Mouse (Mus musculus): Measurements from ENCODE around the gene Vgf.

Vgf gene

DNA sequence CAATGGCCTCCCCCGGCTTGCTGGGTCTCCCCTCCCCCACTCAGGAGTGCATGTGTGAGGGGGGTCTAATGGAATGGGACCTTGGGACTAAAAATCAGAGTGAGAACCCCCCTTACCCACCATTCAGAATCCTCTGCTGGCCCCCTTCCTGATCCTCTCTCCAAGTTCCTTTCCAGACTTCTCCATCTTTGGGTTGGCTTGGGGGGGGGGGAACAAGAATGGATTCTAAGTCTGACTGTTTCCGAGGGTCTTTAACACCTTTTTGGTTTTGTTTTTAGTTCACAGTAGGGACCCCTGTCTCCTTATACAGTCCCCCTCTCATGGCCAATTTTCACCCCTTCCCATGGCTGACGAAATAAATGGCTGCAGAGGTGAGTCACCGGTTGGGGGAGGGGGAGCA is at the start of gene Vgf:
Vgf (plus strand) TSS at position 301 of the 400 bp plus-strand sequence.
- no peak for DNase-seq

DNA sequence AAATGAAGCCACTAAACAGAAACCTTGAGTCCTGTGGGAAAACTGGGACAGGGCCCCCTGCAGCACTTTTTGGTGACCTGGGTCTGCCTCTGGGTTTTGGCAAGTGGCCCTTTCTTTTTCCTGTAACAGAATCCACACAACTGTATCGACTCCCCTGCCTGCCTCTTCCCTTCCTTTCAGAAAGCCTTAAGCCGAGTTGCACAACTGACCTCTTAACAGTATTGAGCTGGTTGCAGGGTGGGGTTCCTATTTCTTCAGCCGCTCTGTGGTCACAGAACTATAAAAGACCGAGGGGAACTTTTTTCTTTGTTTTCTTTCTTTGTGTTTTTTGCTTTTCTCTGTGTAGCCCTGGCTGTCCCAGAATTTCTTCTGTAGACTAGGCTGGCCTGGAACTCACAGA is 48.4 kb upstream of the Vgf start:
- no peak for DNase-seq

DNA sequence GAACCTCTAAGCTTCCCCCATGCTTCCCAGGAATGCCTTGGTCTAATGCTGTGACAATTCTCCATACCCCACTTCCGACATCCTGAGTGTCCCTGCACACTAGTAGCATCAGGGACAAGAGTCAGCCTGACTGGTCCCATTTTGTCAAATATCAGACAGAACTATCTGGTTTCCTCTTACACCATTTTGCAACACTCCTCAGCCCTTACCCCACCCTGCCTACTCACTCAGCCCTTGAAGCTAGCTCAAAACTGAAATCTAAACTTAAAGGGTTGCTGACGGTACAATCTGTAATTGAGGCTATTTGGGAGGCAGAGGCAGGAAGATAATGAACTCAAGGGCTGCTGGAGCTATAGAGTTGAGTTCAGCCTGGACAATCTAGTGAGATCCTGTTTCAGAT is 46.4 kb upstream of the Vgf start:
- DNase-seq: no peak

DNA sequence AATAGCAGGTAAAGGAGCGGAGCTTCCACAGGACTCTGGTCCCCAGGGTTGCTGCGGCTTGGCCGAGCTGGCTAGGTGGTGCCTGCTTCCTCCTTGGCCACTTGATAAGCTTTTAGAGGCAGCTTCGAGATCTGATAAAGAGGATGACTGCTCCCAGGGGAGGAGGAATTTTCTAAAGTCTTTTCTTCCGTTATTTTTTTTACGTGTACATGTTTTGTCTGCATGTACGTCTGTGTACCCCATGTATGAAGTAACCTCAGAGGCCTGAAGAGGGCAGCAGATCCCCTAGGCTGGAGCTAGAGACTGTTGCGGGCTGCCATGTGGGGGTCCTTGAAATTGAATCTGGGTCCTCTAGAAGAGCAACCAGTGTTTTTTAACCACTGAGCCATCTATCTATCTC is 45.2 kb upstream of the Vgf start:
- DNase-seq: no peak

DNA sequence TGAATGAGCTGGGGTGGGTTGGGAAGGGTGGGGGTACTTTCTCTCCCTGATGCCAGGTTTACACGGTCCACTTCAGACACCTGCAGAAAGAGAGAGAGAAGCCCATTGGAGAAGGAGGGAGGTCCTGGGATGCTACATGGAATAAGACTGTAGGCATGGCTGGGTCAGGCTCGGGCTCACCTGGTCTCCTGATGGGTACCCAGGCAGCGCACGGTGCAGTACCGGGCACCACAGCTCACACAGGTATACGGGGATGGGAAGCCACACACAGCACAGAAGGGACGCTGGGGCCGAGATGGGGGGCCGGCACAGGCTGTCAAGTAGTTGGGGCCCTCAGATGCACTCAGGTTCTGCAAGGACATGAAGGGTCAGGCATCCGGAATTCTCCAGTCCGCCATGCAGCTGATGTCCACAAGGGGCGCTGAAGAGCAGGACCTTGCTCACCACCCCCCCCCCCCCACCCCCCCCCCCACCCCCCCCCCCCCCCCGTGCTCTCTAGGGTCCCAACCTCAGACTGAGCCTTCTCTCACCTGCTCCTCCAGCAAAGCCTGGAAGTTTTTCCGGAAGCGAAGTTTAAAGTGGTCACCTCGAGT is 43.8 kb upstream of the Vgf start:
- DNase-seq: peak; percentile 39 to 42

DNA sequence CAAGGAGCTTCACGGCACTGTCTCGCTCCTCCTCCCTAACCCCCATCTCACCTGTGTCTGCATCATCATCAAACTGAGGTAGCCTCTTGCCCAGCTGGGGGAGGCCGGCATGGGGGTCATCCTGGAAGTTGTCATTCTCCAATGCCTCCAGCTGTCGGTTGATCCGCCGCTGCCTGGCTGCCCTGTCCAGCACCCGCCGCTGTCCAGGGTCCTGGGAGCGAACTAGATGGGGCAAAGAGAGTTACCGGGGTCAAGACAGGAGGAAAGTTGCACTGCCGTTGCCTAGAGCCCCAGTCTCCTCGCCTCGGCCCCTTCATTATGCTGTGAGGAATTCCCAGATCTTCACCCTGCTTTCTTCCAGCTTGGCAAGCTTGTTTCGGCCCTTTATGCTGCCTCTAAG is 41.4 kb upstream of the Vgf start:
- no peak for DNase-seq

DNA sequence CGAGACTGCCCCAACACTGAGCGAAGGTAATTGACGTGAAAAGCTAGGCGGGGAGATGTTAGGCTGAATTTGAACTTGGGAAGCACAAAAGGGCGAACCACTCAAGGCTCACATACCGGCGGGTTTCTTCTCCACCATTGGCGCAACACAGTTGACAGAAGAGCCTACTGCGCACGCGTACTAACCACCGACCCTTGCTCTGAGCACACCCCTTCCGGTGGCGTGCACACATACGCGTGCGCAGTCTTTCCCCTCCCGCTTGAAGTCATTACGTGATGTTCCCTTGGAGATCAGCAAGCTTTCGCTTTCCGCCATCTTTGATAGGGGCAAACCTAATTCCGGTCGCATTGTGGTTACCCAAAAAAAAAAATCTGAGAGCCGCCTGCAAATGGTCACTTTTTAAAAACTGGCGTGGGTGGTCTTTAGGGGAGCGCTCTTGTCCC is 39.5 kb upstream of the Vgf start, which contains the start of gene Plod3:
Plod3 (plus strand) TSS at position 325 of the 443 bp plus-strand sequence.
- DNase-seq: peak; percentile 93 to 97

DNA sequence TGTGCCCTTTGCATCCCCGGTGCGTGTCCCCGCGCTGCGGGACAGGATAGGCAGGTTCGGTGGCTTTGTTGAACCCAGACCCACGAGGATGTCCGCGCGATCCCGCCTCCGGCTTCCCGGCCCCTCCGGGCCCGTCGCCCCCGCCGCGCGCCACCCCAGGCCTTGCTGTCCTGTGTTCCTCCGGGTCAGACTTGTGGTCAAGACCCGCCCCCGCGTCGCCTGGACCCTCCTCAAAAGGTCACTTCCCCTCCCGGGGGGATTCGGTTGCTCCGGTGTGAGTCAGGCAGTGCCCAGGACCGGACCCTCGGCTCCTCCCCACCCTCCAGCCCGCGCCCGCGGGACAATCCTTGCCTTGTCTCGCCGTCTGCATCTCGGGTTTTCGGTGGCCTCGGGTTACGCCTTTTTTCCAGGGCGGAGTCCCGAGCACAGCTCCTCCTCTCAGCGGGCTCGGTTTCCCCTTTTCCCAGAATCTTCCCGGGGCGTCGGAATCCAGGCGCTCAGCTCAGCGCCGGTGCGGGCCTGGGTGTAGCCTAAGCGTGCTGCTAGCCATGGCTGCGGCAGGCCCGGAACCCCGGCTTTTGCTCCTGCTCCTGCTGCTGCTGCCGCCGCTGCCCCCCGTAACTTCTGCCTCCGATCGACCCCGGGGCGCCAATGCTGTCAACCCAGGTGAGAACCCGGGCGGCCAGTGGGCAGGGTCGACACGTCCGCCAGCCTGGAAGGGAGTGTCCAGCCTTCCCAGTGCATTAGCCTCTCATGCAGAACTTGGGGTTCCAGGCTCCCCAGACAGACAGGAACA is 38.9 kb upstream of the Vgf start:
- DNase-seq: peak in 1 of 2 experiments; percentile 77

DNA sequence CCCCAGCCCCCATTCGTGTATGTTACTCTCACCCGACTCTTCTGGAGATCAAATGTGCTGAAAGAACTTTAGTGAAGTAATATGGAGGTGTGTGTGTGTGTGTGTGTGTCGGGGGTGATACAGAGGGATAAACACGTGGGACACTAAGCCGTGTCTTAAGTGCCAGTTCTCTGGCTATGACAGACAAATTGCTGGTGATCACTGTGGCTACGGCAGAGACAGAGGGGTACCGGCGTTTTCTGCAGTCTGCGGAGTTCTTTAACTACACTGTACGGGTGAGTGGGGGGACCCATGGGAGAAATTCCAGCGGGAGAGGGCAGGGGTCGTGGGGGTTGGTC is 38.3 kb upstream of the Vgf start, which contains the start of gene Znhit1:
Znhit1 (minus strand) TSS at position 88 of the 338 bp plus-strand sequence.
- peak in 1 of 2 experiments; percentile 26 for DNase-seq

DNA sequence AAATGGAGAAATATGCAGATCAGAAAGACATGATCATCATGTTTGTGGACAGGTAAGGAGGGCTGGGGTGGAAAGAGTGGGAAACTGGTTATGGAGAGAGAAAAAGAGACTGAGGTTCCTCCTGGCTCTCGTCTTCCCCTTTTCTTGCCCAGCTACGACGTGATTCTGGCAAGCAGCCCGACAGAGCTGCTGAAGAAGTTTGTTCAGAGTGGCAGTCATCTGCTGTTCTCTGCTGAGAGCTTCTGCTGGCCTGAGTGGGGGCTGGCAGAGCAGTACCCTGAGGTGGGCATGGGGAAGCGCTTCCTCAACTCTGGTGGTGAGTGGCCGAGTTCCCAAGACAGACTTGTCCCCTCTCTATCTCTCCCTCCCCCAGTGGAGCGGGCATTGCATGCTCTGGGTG is 37.8 kb upstream of the Vgf start:
- DNase-seq: no peak

DNA sequence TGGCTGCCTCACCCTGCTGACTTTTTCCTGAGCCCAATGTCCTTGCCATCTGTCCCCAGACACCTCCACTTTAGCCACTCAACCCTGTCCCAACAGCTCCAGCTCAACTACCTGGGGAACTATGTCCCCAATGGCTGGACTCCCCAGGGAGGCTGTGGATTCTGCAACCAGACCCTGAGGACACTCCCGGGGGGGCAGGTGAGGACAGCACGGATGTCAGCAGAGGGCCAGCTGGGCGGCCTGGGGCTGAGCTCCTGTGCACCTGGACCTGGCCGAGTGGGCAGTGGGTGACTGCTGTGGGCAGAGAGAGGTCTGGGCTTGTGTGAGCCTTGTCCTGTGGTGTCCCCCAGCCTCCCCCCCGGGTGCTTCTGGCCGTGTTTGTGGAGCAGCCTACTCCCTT is 36.4 kb upstream of the Vgf start:
- DNase-seq: no peak

DNA sequence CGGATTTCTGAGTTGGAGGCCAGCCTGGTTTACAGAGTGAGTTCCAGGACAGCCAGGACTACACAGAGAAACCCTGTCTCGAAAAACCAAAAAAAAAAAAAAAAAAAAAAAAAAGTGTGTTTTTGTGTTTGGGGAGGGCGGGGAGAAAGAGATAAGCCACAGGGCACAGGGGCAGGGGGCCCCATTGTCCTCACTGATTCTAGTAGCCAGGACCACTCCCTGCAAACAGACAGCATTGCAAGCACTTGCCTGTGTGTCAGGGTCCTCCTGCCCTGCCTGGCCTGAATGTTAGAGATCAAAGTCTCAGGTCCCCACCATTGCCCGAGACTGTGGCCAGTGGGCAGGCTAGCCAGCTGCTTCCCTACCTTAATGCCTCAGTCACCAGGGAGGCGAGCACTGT is 26.7 kb upstream of the Vgf start:
- DNase-seq: no peak

DNA sequence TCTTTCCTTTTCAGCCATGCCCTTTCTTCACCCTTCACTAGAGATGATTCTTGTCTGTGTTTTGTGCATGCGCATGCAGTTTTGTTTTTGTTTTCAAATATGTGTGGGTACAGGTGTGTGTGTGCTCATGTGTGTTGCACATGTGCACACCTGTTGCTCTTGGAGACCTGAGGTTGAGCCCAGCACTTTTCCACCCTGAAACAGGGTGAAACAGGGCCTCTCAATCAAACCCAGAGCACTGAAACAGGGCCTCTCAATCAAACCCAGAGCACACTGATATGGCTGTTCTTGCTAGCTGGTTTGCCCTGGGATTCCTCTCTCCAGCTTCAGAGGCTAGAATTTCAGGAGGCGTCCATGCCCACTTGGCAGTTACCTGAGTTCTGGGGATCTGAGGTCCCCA is 25.6 kb upstream of the Vgf start:
- no peak for DNase-seq

DNA sequence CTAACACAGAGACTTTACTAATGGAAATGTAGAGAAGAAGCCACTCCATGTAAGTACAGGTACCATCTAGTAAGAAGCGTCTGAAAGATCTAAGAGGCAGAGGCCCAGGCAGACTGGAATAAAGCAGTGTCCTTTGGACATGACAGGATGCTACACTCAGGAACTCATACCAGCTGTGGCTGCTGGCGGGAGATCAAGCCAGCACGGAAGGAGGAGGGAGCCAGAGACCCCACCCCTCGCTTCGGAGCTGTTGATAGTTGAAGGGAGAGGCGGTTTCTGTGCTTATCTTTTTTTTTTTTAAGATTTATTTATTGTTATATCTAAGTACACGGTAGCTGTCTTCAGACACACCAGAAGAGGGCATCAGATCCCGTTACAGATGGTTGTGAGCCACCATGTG is 18.9 kb upstream of the Vgf start:
- DNase-seq: no peak

DNA sequence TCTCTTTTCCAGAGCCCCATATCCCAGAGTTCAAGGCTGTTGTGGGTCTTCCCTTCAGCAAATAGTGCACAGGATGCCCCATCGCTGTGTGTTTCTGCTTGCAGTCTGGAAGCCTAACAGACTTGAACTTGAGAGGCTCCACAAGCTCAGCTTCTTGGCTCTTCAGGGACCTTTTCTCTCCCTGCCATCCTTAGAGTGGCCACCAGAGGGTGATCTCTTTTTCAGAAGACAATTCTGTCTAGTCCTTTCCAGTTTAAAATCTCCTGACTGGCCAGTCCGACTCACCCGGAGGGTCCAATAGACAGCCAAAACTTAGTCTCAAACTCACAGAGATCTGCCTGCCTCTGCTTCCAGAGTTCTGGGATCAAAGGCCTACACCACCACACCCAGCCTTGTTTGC is 16.2 kb upstream of the Vgf start:
- peak in 1 of 2 experiments; percentile 24 for DNase-seq

DNA sequence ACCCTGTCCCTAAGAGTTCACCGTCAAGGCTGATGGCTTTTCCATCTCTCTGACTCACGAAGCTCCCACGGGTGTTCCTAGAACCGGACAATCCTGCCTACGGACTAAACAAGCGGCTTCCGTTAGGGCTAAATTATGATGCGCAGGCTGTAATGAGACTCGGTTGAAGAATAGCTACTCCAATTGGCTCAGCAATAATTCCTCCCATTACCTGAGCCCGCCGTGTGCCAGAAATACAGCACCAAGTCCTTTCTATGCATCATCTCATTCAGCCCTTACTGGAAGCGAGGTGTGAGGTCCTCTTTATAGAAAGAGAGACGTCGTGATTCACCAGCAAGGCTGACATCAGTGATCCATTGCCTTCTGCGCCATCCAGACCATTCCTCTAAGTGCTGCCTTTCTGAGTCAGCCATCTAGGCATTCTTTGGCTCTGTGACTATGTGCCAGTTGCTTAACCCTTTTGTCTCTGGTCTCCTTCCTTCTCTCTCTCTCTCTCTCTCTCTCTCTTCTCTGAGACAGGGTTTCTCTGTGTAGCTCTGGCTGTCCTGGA is 13.7 kb upstream of the Vgf start:
- DNase-seq: no peak

DNA sequence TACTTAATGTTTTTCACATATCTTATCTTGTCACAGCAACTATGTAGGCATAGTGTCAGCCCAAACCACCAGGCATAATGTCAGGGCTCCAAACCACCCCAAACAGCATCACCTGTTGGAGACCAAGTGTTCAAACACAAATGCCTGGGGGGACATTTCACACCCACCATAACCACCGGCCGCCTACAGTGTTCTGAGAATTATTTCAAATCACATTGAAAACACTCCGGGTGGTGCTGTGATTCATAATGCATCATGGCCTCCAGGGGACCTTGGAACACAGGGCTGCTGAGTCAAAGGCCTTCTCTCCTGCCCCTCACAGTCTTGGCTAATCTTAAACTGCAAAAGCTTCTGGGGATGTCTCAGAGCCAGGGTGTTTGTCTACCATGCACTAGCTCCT is 10.3 kb upstream of the Vgf start:
- no peak for DNase-seq

DNA sequence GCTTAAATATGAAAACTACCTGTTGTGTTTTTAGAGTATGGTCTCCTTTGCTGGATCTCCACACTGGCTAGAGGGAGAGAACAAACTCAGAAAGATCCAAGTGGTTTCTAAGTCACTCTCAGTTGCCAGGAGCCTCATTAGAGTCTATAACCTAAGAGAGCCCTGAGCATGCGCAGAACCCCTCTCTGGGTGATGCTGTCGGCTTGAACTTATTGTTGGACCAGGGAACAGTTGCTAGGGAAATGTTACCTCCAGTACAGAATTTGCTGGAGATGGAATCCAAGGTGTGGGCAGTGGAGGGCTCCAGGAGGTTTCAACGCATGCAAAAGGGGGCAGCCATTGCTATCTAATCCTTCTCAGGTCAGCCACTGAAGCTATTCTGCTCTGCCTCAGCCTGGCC is 1.9 kb upstream of the Vgf start:
- DNase-seq: no peak

DNA sequence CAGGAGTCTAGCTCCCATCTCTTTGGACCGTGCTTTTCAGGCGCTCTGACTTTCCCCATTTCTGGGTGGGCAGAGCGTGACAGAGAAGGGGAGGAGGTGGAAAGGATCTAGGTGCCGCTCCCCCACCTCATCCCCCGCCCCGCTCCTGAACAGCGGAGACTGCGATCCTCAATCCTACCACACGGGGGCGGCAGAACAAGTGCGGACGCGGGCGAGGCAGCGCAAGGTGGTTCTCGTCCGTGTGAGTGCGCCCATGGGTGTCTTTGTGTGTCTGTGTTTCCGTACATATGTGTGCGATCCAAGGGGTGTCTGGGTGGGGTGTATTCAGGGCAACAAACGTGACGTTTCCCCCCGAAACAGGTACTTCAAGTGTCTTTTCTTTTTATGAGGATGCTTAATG is 1.1 kb upstream of the Vgf start:
- peak; percentile 80 to 84 for DNase-seq

DNA sequence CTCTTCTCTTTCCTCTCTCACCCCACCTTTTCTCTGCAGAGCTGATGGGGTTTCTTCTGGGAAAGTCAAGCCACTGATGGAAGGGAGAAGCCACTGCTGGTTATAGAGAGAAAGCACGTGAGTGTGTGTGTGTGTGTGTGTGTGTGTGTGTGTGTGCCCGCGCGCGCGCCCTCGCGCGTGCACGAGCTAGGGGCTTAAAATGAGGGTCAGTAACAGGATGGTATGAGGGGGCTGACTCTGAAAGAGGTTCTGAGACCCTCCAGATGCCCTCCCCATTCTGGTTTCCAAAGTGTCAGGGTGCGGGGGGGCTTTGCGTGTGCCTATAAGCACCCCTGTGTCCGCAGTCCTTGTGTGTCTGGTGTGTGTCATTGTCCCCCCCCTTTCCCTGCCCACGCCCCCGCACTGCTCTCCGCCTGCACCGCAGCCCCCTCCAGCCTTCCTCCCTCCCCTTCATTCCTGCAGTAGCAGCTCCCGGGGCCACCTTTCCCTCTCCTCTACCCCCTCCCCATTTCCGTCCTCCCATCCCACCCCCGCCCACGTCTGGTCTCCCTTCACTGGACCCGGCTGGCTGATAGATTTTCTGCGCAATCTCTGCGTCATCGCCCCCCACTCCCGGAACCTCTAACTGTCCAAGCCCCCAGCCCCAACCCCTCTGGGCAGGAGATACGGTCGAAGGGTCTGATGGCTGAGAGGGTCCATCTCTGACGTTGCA is 2.5 kb downstream of the Vgf start:
- no peak for DNase-seq

DNA sequence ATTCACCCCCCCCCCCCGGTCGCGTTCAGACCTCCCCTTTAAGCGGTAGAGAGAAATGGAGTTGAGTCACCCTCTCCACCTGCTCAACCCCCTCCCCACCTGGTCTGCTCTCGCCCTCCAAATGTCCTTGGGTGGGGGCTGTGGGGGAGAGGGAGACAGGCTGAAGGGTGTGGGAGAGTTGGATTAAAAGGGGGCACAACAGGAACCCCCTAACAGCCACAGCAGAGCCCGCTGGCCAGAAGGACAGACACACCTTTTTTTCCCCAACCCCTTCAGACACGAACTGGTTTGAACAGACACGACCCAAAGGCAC is 3.0 kb downstream of the Vgf start:
- DNase-seq: no peak

DNA sequence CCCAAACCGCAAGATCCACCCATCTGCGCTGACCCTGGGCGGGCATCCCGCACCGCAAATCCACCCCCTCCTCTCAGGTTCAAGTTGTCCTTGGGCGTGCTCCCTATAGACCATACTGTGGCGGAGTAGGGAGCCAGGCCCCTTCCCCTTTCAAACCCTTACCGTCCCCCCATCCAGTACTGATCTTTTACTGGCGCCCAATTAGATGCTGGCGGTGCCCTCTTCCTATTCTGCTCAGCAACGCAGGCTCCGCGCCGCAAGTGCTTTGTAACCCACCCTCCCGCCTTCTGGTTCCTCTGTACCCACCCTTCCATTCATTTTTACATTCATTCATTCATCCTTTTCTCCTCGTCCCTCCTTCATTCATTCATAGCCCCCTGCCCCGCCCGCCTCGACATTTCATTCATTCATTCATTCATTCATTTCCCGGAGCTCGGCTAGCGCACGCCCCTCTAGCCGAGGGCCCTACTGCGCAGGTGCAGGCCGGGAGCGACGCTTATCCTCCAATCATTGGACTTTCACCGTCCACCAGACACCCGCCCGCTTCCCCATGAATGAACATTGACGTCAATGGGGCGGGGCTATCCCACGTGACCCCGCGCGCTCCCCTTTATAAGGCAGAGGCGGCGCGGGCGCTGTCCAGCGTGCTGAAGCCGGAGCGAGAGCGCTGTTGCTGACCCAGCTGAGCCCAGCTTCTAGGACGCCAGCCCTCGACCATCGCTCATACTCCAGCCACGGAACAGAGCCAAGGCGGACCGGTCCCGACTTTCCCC is 3.6 kb downstream of the Vgf start:
- DNase-seq: peak; percentile 87 to 88

DNA sequence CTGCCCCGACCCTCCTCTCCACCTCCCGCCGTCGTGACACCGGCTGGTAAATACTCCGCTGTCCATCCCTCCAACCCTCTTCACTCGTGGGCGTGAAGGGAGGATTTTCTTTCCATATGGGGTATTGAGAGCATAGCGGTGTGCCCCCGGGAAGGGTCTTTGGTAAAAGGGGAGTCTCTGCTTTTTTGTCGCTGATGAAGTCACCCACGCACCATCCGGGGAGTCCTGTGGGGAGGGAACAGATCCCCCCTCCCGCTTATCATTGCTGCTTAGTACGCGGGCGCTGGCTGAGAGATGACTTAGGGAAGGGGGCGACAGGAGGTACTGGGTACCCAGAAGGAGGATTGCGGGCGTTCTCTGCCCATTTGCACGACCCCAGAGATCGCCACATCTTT is 4.2 kb downstream of the Vgf start:
- no peak for DNase-seq

All from thymus, postnatal 36 days (tissue).